Mouse (Mus musculus) erythroblast, embryonic 14.5 days (primary cell): ENCODE measurements around the gene Hmga1.

ENCODE experiments used
- GATA1 ChIP-seq: IDR thresholded peaks from 2 replicates; pipeline ENCODE4 v1.6.1; 2012; ENCODE audit warnings: low read length, inconsistent platforms, mixed read lengths
- TAL1 ChIP-seq: IDR thresholded peaks from 3 replicates; pipeline ENCODE4 v1.6.1; 2012; ENCODE audit warnings: low read length, inconsistent platforms, mixed read lengths

DNA sequence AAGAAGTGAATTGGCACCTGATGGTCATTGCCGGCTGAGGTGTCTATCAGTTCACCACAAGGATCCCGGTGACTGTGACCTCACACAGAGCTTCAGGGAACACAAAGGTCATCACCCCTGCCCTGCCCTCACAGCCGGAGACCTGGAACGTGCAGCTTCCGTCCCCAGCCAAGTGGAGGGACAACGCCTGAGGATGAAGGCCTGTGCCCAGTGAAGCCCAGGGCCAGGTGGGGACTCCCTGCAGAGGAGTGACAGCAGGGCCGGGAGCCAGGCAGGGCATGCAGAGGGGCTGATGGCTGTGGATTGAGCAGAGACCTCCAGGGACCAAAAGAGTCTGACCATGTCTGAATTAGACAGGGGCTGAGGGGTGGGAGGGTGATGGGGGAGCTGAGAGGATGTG lies 33.2 kb upstream of the Hmga1 start:
- TF ChIP-seq TAL1 (no peak), GATA1 (no peak)
